Mouse (Mus musculus) limb, embryonic 12.5 days (tissue): ENCODE measurements around the gene Sfrp2. TPM values are rescaled to one million over a fixed set of nuclear protein-coding genes. Genes with fewer than 3 reads are reported as not detected.

Source experiments
- ATAC-seq: fragments of 200-750 bp; cut with Nextera tagmentation; 2 replicates; pipeline ENCODE4 v1.8.0; 2017; ENCODE audit warnings: low read depth, moderate TSS enrichment; ENCODE audit not compliant: insufficient number of reproducible peaks, insufficient read depth, low FRiP score, low TSS enrichment
- H3K27ac ChIP-seq: fragments of 300-500 bp; sonication (generic); 2 replicates; pipeline ENCODE4 v1.5.1; 2016; ENCODE audit warnings: mild to moderate bottlenecking, moderate library complexity
- H3K27me3 ChIP-seq: fragments of 300-500 bp; sonication (generic); 2 replicates; pipeline ENCODE4 v1.6.1; 2016; ENCODE audit warnings: mild to moderate bottlenecking, moderate library complexity
- H3K36me3 ChIP-seq: fragments of 300-500 bp; sonication (generic); 2 replicates; pipeline ENCODE4 v1.6.1; 2016; ENCODE audit warnings: mild to moderate bottlenecking, moderate library complexity
- H3K4me1 ChIP-seq: fragments of 300-500 bp; sonication (generic); replicated peaks from 2 replicates; pipeline ENCODE4 v1.6.1; 2016
- H3K4me2 ChIP-seq: fragments of 300-500 bp; sonication (generic); 2 replicates; pipeline ENCODE4 v1.6.1; 2016; ENCODE audit warnings: mild to moderate bottlenecking, moderate library complexity
- H3K4me3 ChIP-seq: fragments of 300-500 bp; sonication (generic); replicated peaks from 2 replicates; pipeline ENCODE4 v1.5.1; 2016; ENCODE audit warnings: mild to moderate bottlenecking
- H3K9ac ChIP-seq: fragments of 300-500 bp; sonication (generic); replicated peaks from 2 replicates; pipeline ENCODE4 v1.6.1; 2016; ENCODE audit warnings: mild to moderate bottlenecking, moderate library complexity
- H3K9me3 ChIP-seq: fragments of 300-500 bp; sonication (generic); 2 replicates; pipeline ENCODE4 v1.6.1; 2016; ENCODE audit warnings: mild to moderate bottlenecking, moderate library complexity
- WGBS: fragments of 180-500 bp; shearing (Covaris S2); methylation state at CpG from one replicate; pipeline ENCODE4 v1.1.7; 2016; 5-methylcytosine and 5-hydroxymethylcytosine counted together
- polyA plus RNA-seq: library from polyadenylated mRNA; unstranded; fragments of >200 nt; fragmentation: Nextera tagmentation; extraction: Ambion mirVana; gene quantifications from 2 replicates; pipeline ENCODE4 v1.2.1, GENCODE M21; 2016

The Sfrp2 gene
- polyA plus RNA-seq: 307 and 308 TPM in 2 replicates

GRCm38 (mm10) chr3:83765871-83766725, at the start of gene Sfrp2:
TSS of gene Sfrp2 (plus strand) at chr3:83766321.
- Histone ChIP-seq H3K4me2 (peak within 1 kb of the TSS; percentile 75), H3K4me1 (peaks cover 48% of the 10 kb centered on the region), H3K9ac (peak within 1 kb of the TSS; percentile 85), H3K4me3 (peak within 1 kb of the TSS; percentile 68), H3K36me3 (peaks cover 20% of the 10 kb centered on the region), H3K27ac (peak within 1 kb of the TSS; percentile 92), H3K27me3 (peaks cover 15% of the 10 kb centered on the region; the same call in 1 of the 2 replicates), H3K9me3 (no peaks in the 10 kb centered on the region)
- ATAC-seq: peak; percentile 81
- WGBS: under 1% methylated on average over 82 of the region's 82 CpGs

GRCm38 (mm10) chr3:83717643-83718231, 48.4 kb upstream of the Sfrp2 start:
- Histone ChIP-seq H3K9me3 (no peaks in the 10 kb centered on the region), H3K9ac (no peak overlapping the region), H3K4me1 (peaks cover 26% of the 10 kb centered on the region), H3K36me3 (no peaks in the 10 kb centered on the region), H3K4me3 (no peak overlapping the region), H3K4me2 (no peak overlapping the region), H3K27ac (peak overlapping the region; percentile 59), H3K27me3 (peaks cover 6% of the 10 kb centered on the region; the same call in 1 of the 2 replicates)
- WGBS: 44% methylated on average over 7 of the region's 7 CpGs
- peak; percentile 56; the same call in 1 of the 2 replicates for ATAC-seq

- H3K9ac ChIP-seq: no peak overlapping the region
- no peaks in the 10 kb centered on the region for H3K9me3 ChIP-seq
- H3K27me3 ChIP-seq: peaks cover 4% of the 10 kb centered on the region; the same call in 1 of the 2 replicates
- H3K27ac ChIP-seq: no peak overlapping the region
- no peak for ATAC-seq
- no peak overlapping the region for H3K4me2 ChIP-seq
- H3K4me1 ChIP-seq: peaks cover 26% of the 10 kb centered on the region
- H3K4me3 ChIP-seq: no peak overlapping the region
- H3K36me3 ChIP-seq: no peaks in the 10 kb centered on the region
- 69% methylated on average over 4 of the region's 4 CpGs for WGBS
These were observed 47.5 kb upstream of the Sfrp2 start for GRCm38 (mm10) chr3:83718662-83719061.

- no peaks in the 10 kb centered on the region; the same call in 1 of the 2 replicates for H3K9me3 ChIP-seq
- 84% methylated on average over 3 of the region's 3 CpGs for WGBS
- H3K27ac ChIP-seq: no peak overlapping the region
- H3K36me3 ChIP-seq: no peaks in the 10 kb centered on the region
- ATAC-seq: no peak
- no peak overlapping the region for H3K9ac ChIP-seq
- H3K4me3 ChIP-seq: no peak overlapping the region
- H3K27me3 ChIP-seq: no peaks in the 10 kb centered on the region
- H3K4me1 ChIP-seq: peaks cover 16% of the 10 kb centered on the region
- no peak overlapping the region for H3K4me2 ChIP-seq
These were observed 37.9 kb upstream of the Sfrp2 start for GRCm38 (mm10) chr3:83728223-83728622.

GRCm38 (mm10) chr3:83728675-83729390, 37.3 kb upstream of the Sfrp2 start:
- ATAC-seq: no peak
- WGBS: 82% methylated on average over 9 of the region's 9 CpGs

GRCm38 (mm10) chr3:83733985-83734384, 32.1 kb upstream of the Sfrp2 start:
- 72% methylated on average over 8 of the region's 8 CpGs for WGBS
- no peak overlapping the region for H3K27ac ChIP-seq
- H3K4me3 ChIP-seq: no peak overlapping the region
- no peak overlapping the region for H3K9ac ChIP-seq
- 0 out of 2 replicates have a peak, but pooled peaks cover 5% of the 10 kb centered on the region for H3K27me3 ChIP-seq
- no peaks in the 10 kb centered on the region for H3K9me3 ChIP-seq
- no peak for ATAC-seq
- H3K4me2 ChIP-seq: no peak overlapping the region
- H3K4me1 ChIP-seq: peaks cover 28% of the 10 kb centered on the region
- H3K36me3 ChIP-seq: no peaks in the 10 kb centered on the region

More at GRCm38 (mm10) chr3:83728675-83729390, 37.3 kb upstream of the Sfrp2 start:
- no peak overlapping the region for H3K9ac ChIP-seq
- no peak overlapping the region for H3K4me3 ChIP-seq
- H3K36me3 ChIP-seq: no peaks in the 10 kb centered on the region
- peaks cover 22% of the 10 kb centered on the region for H3K4me1 ChIP-seq
- H3K27ac ChIP-seq: no peak overlapping the region
- H3K4me2 ChIP-seq: no peak overlapping the region
- no peaks in the 10 kb centered on the region for H3K27me3 ChIP-seq
- H3K9me3 ChIP-seq: no peaks in the 10 kb centered on the region; the same call in 1 of the 2 replicates

GRCm38 (mm10) chr3:83736980-83737379, 29.1 kb upstream of the Sfrp2 start:
- no peak for ATAC-seq
- Histone ChIP-seq H3K27ac (no peak overlapping the region), H3K9ac (no peak overlapping the region), H3K4me1 (peaks cover 24% of the 10 kb centered on the region), H3K9me3 (no peaks in the 10 kb centered on the region), H3K4me3 (no peak overlapping the region), H3K4me2 (no peak overlapping the region), H3K36me3 (no peaks in the 10 kb centered on the region), H3K27me3 (0 out of 2 replicates have a peak, but pooled peaks cover 5% of the 10 kb centered on the region)
- WGBS: 76% methylated on average over 4 of the region's 4 CpGs

GRCm38 (mm10) chr3:83740246-83740645, 25.9 kb upstream of the Sfrp2 start:
- Histone ChIP-seq H3K4me2 (no peak overlapping the region), H3K9me3 (no peaks in the 10 kb centered on the region), H3K36me3 (no peaks in the 10 kb centered on the region), H3K4me3 (no peak overlapping the region), H3K9ac (no peak overlapping the region), H3K4me1 (no peaks in the 10 kb centered on the region), H3K27ac (no peak overlapping the region), H3K27me3 (0 out of 2 replicates have a peak, but pooled peaks cover 3% of the 10 kb centered on the region)
- WGBS: 64% methylated on average over 2 of the region's 2 CpGs
- no peak for ATAC-seq

- Histone ChIP-seq H3K9me3 (no peaks in the 10 kb centered on the region), H3K36me3 (no peaks in the 10 kb centered on the region), H3K4me2 (no peak overlapping the region), H3K9ac (no peak overlapping the region), H3K4me3 (no peak overlapping the region), H3K27ac (no peak overlapping the region), H3K27me3 (no peaks in the 10 kb centered on the region), H3K4me1 (peaks cover 20% of the 10 kb centered on the region)
- 84% methylated on average over 4 of the region's 4 CpGs for WGBS
- ATAC-seq: no peak
These were observed 18.8 kb upstream of the Sfrp2 start for GRCm38 (mm10) chr3:83747276-83747675.

GRCm38 (mm10) chr3:83747895-83748294, 18.2 kb upstream of the Sfrp2 start:
- no peaks in the 10 kb centered on the region for H3K36me3 ChIP-seq
- no peaks in the 10 kb centered on the region for H3K9me3 ChIP-seq
- no peak for ATAC-seq
- peaks cover 20% of the 10 kb centered on the region for H3K4me1 ChIP-seq
- H3K9ac ChIP-seq: no peak overlapping the region
- WGBS: 50% methylated on average over 5 of the region's 5 CpGs
- no peaks in the 10 kb centered on the region for H3K27me3 ChIP-seq
- H3K4me2 ChIP-seq: no peak overlapping the region
- H3K27ac ChIP-seq: peak overlapping the region; percentile 45; the same call in 1 of the 2 replicates
- no peak overlapping the region for H3K4me3 ChIP-seq

- Histone ChIP-seq H3K9ac (no peak overlapping the region), H3K4me2 (no peak overlapping the region), H3K4me3 (no peak overlapping the region), H3K9me3 (0 out of 2 replicates have a peak, but pooled peaks cover under 1% of the 10 kb centered on the region), H3K4me1 (peaks cover 25% of the 10 kb centered on the region), H3K27me3 (no peaks in the 10 kb centered on the region), H3K27ac (no peak overlapping the region), H3K36me3 (no peaks in the 10 kb centered on the region)
- ATAC-seq: no peak
- 36% methylated on average over 2 of the region's 2 CpGs for WGBS
These were observed 14.5 kb upstream of the Sfrp2 start for GRCm38 (mm10) chr3:83751625-83752024.
